Mouse (Mus musculus) c-Kit-positive CD71-negative TER-119-negative erythroid progenitor cells, embryonic 14.5 days (primary cell): ENCODE results near the gene Zfp592.
"Not testable (repeated sequence)": the region's sequence is repeated elsewhere in the genome, so short reads cannot be mapped to it uniquely, and the experiment has no call there.

Experiments used
- DNase-seq: peaks from one replicate; pipeline ENCODE4 v3.0.0-alpha.2; 2013; ENCODE audit warnings: low read depth

Gene Zfp592

GRCm38 (mm10) chr7:80992980-80993833 lies at the start of gene Zfp592:
Gene Zfp592, plus strand, starts transcription at chr7:80993681.
- peak; percentile 44 for DNase-seq

DNA sequence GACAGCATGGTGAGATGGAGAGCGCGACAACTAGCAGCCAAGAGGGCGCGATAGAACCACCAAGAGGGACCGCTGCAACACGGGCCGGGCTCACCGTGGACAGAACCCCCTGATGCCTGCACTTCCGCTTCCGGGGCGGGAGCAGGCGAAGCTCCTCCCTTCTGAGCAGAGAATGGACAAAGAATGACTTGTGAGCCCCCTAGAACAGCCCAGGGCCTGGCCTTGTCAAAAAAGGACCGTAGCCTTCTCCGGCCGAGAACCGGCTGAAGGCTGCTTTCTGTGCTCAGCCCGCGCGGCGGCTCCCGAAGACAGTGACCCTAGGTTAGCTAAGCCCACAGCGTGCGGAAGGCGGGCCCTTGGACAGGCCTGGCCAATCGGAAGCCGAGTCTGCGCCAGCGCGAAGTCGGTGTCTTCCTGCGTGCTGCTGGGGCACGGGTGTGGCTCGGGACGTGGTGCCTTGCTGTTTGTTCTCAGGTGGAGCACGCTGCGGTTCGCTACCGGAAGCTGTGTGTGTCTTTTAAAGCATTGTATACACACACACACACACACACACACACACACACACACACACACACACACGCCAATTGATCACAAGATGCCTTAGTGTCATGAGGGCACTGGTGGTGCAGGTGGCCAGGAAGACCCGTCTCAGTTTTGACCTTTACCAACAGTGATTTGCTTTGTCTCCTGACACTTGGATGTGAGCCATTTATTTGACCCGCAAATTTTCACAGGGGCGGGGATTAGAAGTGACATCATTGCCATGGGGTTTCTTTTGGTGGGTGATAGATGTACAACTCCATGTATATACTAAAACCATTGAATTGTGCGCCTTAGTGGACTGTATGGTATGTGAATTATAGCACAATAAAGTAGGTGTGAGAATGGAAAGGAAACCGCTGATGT lies 45.8 kb upstream of the Zfp592 start, which contains the start of gene Sec11a:
Sec11a (minus strand) TSS at position 336 of the 906 bp plus-strand sequence.
- peak; percentile 82 for DNase-seq

GRCm38 (mm10) chr7:80951461-80951860 lies 42.0 kb upstream of the Zfp592 start:
- DNase-seq = no peak

GRCm38 (mm10) chr7:80952140-80952539 lies 41.3 kb upstream of the Zfp592 start:
- no peak for DNase-seq

DNA sequence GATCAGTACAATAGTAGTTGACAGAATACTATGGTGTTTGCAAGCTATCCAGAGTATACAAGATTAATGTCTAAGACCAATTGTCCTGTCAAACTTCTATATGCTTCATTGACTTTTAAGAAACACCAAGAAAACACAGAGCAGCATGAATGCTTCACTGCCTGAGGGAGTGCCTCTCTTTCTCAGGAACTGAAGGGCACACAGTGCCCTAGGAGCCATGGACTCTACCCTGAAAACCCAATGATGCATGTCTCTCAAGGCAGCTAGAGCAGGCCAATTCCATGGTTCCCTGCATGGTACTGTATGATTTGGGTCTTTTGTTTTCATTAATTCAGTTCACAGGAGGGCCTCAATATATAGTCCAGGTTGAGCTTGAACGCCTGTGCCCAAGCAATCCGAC lies 39.2 kb upstream of the Zfp592 start:
- no peak for DNase-seq

DNA sequence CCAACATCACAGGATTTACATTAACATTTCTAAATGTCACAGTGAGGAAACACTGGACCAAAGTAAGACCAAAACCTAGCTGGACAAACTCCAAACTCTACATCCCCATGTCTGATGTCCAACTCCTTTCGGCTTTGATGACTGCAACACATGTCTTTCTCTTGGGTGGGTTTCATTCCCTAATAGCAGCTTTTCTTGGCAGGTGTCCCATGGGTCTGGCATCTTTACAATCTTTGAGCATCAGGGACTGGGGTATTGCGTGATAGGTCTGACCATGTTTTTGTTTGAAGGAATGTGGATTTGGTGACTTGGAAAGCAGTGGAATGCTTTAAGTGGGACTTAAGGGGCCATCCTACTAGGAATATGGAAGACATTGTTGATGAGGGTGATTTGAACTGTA lies 36.6 kb upstream of the Zfp592 start:
- DNase-seq = no peak

GRCm38 (mm10) chr7:80959003-80959402 lies 34.5 kb upstream of the Zfp592 start:
- DNase-seq = no peak

DNA sequence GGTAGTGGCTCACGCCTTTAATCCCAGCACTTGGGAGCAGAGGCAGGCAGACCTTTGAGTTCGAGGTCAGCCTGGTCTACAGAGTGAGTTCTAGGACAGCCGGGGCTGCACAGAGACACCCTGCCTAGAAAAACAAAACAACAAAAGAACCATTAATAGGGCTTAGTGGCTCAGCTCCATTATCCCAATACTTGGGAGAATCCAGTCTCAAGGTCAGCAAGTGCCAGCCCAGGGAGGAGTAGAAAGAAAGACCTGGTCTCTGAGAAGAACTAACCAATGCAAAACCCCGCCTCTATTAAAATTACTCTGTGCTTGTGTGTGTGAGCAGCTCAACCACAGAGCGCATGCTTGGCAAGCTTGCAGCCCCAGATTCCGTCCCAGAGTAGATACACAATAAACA lies 30.7 kb upstream of the Zfp592 start:
- DNase-seq = no peak

GRCm38 (mm10) chr7:80970913-80971312 lies 22.6 kb upstream of the Zfp592 start:
- DNase-seq = no peak

DNA sequence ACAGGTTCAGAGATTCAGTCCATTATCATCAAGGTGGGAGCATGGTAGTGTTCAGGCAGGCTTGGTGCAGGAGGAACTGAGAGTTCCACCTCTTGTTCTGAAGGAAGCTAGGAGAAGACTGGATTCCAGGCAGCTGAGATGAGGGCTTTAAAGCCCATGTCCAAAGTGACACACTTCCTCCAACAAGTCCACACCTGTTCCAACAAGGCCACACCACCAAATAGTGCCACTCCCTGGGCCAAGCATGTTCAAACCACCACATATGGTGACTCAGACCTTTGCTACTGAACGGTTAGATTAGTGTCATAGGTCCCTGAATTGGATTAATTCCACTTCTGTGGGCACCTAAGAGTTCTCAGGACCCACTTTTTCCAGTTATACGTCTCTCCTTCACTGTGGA lies 22.1 kb upstream of the Zfp592 start:
- DNase-seq = no peak

DNA sequence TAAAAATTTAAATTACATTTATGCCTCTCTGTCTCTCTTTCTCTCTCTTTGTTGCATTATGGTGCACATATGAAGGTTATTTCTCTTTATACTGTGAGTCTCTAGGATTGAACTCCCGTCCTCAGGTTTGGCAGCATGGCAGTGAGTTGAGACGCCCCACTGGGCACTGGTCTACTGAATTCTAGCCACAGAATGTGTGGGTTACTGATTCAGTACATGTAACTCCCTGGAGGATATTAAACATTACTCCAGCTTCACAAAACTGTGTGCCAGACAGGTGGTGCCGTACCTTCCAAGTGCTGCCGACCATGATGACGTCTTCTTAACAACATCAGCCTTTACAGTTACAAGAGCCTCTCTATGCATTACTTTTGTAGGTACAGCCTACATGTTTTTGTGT lies 21.4 kb upstream of the Zfp592 start:
- DNase-seq = no peak

DNA sequence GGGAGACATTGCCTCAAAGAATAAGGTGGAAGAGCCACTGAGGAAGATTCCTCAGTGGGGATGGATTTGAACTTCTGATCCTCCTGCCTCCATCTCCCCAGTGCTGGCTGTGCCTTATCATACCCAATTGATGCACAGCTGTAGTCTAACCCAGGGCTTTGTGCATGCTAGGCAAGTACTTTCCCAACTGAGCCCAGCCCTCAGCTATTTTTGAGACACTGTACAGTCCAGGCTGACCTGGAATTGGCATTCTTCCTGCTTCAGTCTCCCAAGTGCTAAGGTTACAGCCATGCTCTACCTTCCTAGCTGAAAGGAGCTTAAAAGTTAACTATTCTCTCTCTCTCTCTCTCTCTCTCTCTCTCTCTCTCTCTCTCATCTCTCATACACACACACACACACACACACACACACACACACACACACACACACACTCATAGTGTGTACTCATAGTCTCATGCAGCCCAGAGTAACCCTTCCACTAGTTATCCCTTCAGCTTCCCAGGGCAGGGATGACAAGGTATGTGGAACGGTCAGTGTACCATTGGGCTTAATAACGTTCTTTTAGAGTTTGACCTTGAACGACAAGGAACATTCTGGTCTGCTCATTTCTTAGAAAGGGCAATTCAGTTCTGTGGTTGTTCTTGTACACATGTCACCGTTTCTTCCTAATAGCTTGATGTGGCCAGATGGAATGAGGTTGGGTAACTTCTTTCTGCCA lies 20.4 kb upstream of the Zfp592 start:
- not testable (repeated sequence) for DNase-seq

- DNase-seq = not testable (repeated sequence)
These were observed 19.9 kb upstream of the Zfp592 start for GRCm38 (mm10) chr7:80973638-80974015.

GRCm38 (mm10) chr7:80980566-80980965 lies 12.9 kb upstream of the Zfp592 start:
- DNase-seq = no peak

- peak; percentile 34 for DNase-seq
These were observed 6.9 kb upstream of the Zfp592 start for GRCm38 (mm10) chr7:80986458-80987187.

DNA sequence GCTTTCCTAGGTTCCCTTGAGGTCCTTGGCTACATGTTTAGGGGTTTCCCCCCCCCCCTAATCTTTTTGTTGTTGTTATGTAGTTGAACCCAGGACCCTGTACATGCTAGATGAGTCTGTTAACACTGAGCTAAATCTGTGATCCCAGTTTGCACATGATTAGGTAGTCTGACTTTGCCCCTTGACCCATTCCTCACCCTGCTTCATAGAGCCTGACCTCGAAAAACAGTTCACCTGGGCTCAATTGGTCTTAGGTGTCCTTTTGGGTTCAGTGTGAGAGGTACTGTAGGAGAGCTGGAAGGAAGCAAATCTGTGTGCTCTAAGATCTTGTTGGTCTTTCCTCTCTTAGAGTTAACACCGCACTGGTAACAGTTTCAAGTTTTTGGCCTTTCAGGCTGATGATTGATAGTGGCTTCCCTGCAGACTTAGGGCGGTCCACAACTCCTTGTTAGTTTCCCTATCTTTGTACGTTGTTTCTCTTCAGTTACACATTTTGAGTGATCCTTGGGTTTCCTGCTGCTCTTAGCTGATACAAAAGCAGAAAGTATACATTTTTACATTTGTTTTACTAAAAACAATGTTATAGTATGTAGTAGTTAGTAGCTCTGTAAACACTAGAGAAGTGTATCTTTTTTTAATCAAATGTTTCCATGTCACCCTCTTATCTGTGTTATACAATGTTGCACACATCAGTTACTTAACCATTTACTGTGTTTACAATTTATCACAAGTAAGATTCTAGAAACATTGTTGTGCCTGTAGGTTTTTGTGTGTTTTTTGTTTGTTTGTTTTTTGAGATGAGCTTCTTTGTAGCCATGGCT lies 5.5 kb upstream of the Zfp592 start:
- no peak for DNase-seq

GRCm38 (mm10) chr7:80990276-80990675 lies 3.2 kb upstream of the Zfp592 start:
- DNase-seq = peak; percentile 24

DNA sequence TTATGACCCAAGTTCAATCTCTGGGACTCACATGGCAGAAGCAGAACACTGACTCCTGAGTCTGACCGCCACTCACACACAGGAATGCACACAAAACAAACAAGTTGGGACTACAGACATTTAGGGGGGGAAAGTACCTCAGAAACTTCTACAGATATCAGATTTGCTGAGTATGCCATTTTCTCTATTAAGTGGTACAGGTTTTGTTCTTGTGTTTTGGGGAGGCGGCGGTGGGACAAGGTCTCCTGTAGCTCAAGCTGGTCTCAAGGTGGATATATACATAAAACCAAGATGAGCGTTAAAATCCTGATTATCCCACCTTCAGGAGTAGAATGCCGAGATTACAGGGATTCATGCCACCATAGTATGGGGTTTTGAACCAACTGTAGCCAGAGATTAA lies 1.9 kb upstream of the Zfp592 start:
- no peak for DNase-seq

GRCm38 (mm10) chr7:80992063-80992462 lies 1.4 kb upstream of the Zfp592 start:
- no peak for DNase-seq

DNA sequence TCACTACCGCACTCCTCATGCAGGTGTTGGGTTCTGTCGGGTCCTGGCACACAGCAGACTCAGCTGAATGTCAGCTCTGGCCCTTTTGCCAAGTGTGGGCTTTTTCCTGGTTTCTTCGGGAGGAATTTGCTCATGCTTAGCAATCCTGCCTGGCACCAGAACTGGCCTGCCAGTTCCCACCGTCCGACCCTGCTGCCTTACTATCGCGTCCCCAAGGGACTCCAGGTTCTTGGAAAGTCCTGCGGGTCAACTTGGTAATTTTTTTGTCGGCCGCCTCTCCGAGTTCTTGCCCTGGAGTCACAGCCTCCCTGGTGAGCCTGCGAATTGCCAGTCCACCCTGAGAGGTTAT lies 876 bp upstream of the Zfp592 start:
- DNase-seq = no peak
